Mouse (Mus musculus): ENCODE measurements at regions not wholly inside any gene's neighbourhood (a gene's known extent, or its start where the extent isn't known, plus 50 kb on each side); places are given as distances from the start of the nearest gene placed in this dataset.

DNA sequence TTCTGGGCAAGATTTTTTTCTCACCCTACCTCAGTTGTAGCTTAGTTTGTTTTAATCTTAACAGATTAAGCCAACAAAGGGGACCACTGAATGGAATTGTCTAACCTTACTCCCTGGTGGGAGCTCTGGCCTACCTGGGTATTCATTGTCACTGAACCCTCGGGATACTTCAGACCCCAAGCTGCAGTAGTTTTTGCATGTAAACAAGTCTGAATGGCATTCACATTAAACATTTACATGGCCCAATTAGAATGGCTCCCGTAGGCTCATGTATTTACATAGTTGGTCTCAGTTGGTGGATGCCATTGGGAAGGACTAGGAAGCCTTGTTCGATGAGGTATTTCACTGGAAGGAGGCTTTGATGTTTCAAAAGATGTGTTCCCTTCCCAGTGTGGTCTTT lies 1208.9 kb upstream of the A1bg start:
- DNase-seq (ENCODE audit: low read depth, low spot score) = no peak

DNA sequence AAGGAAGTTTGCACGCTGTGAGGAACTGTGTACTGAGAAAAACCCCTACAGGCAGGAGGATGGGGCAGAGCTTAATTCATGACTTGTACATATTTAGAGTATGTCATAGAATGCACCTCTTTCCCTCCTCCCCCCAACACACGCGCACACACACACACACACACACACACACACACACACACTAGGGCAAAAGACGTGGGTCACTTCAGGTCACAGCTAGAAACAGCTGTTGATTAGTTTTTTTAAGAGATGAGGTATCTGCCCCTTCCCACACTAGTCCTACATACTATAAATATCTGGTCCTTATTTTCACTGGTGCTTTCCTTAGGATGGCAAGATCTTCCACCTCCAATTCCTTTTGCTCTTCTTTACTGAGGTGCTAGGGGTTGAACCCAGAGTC lies 1207.7 kb upstream of the A1bg start:
- no peak for DNase-seq (ENCODE audit: low read depth, low spot score)

DNA sequence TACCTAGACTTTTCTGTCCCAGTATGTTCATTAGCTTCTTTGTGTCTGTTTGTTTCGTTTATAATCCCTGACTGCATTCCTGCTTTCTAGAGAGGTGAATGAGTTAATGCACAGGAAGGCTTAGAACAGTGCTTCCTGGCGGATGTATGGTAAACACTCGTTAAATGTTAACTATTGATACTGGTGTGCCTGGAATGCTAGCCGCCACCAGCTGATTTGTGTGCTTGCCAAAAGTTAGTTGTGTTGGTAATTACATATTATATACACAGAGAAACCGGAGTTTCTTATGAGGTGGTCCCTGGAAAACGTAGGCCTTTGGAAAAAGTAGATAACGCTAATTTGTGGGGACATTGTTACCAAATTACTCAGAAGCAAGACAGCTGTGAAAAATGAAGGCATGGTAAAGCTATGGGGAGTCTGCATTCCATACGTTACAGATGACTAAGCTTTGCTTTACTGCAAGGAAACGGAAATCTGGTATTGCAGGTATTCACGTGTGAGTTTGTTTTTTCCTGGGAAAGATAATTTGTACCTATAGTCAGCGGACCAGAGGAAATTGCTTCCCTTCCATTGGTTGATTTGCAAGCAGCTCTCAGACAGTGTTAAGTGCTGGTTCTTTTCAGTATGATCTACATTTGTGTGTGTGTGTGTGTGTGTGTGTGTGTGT lies 1205.9 kb upstream of the A1bg start:
- no peak for DNase-seq (ENCODE audit: low read depth, low spot score)

DNA sequence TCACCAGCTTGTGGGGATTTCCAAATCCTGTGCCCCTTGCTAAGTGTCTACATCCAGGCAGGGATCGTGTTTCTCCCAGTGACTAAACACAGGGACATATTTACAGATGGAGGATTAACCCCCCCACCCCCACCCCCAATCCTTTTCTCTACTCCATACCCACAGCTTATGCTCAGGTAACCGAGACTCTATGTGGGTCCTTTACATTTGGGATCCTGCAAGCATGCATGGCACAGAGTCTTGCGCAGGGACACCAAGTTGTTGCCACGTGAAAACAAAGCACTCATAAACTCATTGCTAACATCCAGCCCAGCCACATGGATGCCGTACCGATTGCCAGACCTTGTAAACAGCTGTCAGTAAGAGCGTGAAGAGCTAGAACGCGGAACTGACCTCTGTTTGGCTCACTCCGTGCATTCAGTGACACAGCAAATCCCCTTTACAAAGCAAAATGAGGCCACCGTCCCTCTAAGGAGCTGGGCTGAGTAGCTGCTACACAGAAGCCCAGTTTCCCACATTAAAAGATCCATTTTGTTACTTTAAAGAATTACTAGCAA lies 1204.9 kb upstream of the A1bg start:
- DNase-seq (ENCODE audit: low read depth, low spot score) = peak; percentile 45

DNA sequence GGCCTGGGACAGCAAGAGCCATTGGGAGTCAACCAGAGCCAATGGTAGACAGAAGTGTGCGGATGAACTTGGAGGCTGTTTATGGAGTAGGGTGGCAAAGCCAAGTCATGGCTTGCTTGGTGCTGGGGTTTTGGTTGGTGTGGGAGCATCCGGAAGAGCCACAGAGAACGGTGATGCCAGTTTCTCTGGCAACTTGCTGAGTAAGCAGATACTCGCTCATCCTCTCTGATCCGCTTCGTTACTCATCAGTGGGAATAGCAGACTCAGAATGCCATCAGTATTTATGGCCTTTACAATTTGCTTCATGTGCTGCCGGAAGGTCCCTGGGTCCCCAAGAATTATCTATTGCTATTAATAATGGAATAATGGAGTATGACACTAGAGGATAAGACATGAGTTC lies 1202.9 kb upstream of the A1bg start:
- no peak for DNase-seq (ENCODE audit: low read depth, low spot score)

DNA sequence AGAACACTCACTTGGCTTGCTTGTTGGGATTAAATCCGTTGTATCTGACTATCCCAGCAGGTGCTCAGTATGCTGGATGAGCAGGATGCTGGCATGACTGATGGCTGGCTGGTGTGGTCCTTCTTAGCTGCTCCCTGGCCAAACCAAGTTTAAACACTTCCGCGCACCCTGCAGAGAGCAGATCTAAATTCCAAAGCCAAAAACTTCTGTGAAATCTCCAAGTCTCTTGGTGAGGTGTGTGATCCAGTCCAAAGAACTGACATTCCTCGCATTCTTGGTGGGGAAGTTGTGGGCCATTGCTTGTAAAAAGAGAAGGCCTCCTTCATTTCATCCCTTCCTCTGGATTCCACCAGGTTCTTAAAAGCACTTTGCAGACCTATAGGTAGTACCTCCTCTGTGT lies 1200.9 kb upstream of the A1bg start:
- no peak for DNase-seq (ENCODE audit: low read depth, low spot score)

DNA sequence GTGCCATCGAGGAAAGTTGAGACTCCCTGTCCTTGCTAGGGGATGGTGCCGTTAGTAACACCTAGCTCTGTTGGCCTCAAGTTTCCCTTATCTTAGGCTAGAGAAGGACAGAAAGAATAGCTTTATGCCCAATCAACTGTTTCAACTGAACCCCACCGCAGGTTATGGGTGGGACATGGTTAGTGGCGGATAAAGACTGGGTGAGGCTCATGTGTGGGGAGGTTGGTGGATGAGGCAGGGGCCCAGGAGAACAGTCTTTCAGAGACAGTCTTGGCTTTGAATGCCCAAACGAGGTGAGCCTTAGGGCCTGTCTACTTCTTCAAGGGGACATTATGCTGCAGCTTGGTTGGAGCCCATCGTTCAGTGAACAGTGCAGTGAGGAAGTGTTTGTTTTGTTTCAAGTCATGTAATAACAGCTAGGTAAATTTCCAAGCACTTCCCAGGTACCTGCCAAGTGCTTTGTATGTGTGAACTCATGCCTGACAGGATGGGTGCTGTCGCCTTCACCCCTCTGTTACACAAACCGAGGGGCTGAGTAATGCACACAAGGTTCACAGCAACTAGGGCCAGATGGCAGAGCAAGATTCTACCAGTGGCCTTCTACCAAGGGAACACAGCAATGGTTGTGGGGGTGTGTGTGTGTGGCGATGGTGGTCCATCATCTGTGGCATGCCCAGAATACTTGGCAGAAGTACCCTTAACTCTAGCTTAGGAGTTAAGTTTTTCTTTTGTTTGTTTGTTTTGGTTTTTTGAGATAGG lies 1199.6 kb upstream of the A1bg start:
- no peak for DNase-seq (ENCODE audit: low read depth, low spot score)

DNA sequence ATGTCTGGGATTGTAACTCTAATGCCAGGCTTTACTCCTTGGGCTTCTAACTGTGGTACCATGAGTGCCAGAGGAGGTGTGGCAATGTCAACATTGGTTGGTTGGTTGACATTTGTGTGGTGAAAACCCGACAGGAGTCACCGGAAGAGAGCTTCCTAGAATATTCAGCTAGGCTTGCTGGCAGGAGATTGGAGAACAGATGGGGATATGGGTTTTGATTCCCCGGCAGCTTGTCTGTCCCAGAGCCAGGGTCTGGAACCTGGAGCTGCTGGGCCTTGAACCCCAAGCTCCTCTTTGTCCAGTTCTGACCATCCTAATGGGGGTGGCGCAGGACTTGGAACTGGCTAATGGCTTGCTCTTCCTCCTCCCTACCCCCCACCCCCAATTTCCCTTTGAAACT lies 1198.9 kb upstream of the A1bg start:
- peak; percentile 31 for DNase-seq (ENCODE audit: low read depth, low spot score)

DNA sequence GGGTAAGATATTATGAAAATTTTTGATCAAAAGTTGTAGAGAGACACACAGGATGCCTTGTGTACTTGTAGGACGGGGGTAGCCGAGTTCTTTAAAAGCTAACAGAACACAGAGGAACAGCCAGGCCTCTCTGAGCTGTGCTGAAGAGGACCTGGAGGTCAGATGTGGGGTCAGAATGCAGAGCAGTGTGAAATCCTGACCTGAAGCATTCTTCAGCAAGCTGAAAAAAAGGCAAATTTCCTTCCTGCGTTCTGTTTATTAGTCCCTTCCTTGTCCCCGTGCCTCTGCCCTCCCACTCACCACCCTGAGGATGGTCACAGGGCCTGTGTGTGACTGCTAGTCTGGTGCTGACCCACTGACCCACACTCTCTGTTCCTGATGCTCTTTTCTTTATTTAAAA lies 1197.9 kb upstream of the A1bg start:
- no peak for DNase-seq (ENCODE audit: low read depth, low spot score)

DNA sequence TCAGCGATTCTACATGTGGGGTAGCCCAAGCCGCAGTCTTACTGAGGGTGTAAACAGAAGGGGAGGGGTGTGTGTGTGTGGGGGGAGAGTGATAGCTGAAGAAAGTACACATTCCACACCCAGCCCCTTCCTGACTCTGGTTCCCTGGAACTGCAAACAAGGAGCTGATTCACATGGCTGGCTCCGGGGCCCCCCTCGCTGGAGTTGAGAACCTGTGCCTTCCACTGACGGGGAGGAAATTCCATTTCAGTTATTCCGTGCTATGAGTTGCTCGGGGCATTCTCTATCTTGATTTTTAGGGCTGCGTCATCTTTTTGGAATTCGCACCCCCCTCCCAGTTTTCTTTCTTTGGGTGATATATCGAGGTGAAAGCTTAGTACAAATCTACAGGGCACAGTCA lies 1196.2 kb upstream of the A1bg start:
- DNase-seq (ENCODE audit: low read depth, low spot score) = no peak

DNA sequence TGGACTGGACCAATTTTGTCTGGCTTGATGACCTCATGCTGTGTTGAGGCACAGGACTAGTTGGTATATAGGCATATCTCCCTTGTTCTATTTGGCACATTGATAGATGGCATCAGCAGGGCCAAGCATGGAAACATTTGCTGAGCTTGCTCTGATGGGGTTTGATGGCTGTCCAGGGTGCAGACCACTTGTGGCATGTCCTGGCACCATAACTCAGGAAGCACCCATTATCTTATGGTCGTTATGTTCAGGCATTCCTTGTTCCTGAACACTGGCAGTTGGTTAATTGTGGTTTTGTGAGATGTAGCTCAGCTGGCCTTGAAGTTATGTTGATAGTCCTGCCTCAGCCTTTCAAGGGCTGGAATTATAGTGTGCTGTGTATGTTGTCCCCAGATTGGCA lies 1193.4 kb upstream of the A1bg start:
- no peak for DNase-seq (ENCODE audit: low read depth, low spot score)

DNA sequence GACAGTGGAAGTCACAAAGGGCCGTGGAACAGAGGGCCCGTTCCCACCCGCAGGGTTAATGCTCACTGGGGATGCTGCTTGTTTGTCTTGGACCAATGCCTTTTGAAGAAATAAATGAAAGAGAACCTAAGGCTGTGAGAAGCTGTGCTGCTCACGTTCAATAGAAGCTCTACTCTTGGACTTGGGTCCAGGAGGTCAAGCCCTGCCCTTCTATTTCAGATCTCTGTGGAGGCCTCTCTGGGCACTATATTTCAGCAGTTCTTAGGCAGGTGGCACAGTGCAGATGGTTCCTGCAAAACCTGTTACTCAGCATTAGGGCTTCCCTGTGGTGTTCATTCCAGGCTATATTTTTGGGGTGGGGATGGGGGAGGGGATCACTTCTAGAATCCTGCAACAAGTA lies 1192.0 kb upstream of the A1bg start:
- DNase-seq (ENCODE audit: low read depth, low spot score) = no peak

DNA sequence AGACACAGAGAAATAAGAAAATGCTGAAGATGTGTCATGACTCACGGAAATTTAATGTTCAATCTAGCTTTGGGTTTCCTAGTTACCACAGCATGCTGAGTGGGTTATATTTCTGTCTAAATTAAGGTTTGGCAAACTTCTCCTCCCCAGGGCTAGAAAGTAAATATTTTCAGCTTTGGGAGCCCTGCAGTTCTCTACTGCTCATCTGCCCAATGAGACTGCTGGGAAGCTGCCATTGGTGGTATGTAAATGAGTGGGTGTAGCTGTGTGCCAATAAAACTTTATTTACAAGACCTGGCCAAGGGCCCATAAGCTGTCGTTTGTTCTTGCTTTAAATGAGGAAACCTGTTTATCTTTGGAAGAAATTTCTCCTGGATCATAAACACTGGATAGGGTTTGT lies 1189.3 kb upstream of the A1bg start:
- peak; percentile 77 for DNase-seq (ENCODE audit: low read depth, low spot score)

DNA sequence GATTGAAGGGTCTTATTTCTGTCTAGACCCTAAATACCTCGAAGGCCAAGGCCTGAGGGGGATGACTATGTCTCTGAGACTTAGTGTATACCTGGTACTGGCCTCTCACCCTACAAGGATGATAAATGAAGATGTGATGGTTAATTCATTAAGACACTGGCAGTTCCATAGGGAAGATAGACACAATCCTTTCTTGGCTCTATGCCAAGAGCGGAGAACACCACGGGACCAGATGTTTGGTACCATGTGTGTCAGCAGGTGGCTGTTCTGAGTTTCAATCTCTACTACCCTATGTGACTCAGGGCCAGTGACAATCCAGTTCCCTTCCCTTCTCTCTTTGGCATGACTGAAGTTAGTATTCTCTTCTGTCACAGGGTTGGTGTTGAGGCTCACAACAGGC lies 1185.2 kb upstream of the A1bg start:
- DNase-seq (ENCODE audit: low read depth, low spot score) = no peak

DNA sequence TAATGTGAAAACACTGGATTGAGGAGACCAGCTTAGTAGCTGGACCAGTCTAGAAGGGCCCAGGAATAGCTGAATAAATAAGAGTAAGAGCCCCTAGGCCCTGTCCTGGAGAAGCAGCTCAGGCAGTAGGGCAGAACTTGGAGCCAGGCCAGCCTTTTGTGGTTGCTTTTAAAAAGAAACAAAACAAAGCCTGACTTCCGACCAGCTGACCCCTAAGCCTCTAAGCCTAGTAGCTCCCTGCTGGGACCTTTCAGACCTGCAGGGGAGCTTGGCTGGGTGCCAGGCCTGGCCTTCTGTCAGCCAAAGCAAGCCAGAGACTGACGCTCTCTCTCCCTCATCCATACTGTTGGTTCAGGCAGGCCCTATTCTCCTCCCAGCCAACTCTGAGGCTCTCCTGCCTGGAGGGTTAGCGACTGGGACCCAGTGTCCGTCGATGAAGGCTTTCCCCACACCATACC lies 1183.7 kb upstream of the A1bg start:
- DNase-seq (ENCODE audit: low read depth, low spot score) = peak; percentile 82

DNA sequence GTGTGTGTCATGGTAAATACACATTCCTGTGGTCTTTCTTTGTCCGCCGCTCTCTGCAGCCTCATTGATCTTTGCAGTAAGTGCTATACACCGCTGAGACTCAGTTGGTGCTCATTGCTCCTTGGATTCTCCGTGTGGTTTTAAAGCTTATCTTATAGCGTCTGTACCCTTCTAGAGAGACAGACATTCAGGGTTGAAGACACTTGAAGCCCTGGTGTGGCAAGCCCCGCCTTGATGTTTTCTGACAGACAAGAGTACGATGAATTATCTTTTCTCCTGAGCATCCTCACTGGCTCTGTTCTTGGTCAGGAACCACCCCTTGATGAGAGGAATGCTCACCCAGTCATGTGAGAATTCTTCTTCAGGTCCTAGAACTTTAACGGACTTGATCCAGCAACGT lies 1182.7 kb upstream of the A1bg start:
- no peak for DNase-seq (ENCODE audit: low read depth, low spot score)

DNA sequence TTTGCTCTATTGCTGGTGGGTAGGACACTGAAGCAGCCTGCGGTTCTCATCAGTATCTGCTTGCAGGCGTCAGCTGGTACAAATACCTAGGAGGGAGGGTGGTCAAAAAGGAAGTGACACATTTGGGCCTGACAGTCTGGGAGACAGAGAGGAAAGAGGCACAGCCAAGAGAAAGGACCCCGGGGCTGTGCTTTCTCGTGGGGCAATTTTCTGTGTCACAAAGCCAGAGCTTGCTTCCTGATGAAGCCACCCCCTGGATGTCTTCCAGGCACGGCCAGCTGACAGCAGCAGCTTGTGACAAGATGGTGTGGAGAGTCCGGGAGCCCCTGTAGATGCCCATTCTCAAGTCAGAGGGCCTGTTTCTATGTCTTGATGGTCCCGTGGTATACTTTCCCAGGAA lies 1181.8 kb upstream of the A1bg start:
- peak; percentile 66 for DNase-seq (ENCODE audit: low read depth, low spot score)

DNA sequence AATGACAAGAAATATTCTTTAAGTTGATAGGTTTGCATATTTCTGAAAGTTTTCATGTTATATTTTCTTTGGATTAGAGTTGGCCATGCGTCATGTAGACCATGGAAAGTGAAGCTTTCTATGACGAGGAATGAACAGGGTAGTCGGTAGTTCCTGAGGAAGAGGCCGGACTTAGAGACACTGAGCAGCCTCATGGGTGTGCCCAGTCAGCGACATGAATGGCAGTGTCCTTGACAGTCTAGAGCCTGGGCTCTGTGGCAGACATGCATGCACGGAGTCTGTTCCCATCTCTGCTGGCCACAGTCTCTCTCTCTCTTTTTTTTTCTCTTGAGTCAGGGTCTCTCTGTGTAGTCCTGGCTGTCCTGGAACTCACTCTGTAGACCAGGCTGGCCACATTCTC lies 1176.9 kb upstream of the A1bg start:
- no peak for DNase-seq (ENCODE audit: low read depth, low spot score)

DNA sequence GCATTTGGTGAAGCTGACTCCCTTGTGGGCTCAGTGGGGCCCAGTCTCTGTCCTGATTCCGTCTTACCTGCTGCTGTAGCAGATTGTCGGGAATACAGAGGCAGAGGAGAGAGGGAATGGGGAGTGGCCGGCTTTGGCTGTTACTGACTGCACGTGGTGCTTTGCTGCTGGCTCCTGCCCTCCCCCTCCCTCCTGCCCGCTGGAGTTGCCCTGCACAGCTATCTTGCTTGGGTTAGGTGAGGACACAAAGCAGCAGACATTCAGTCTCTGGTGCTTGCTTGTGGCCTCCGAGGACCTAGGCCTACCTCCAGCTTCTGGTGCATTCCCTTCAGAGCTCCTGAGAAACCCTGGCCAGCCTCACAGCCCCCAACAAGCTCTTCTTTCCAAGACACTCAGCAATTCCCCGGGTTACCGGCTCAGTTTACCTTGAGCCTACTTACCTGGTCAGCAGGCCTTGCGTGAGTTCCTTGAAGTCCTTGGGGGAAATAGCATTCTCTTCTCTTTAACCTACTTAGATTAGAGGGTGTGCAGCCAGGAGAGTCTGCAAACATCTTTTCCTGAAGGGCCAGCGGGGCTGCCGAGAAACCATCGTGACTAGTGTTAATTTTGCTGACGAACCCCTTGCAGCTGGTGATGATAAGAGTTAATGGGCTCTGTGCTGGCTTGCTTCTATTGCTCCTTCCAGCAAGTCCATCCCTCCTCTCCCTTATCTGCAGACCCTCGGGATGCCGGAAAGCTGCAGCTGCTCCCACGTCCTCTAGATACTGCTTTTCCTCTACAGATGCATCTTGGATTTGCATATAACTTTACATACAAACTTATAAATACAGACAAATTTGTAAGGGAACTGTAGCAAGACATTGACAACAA lies 1176.2 kb upstream of the A1bg start:
- peak; percentile 39 for DNase-seq (ENCODE audit: low read depth, low spot score)

DNA sequence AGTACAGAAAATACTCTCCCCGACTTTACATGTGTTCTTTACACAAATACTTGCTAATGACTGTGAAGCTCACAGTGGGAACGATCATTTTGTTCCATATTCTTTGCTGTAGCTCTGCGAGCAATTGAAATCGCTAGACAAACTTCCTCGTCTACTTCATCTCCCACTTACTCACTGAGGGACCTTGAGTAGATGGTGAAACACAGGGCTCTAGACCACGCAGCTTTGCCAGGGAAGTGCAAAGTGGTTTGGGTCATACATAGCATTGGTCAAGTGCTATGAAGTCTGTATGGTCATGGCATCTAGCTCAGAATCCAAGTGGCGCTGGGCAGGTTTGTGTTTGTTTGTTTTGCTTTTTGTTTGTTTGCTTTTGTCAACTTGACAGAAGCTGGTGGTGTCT lies 1174.0 kb upstream of the A1bg start:
- no peak for DNase-seq (ENCODE audit: low read depth, low spot score)

DNA sequence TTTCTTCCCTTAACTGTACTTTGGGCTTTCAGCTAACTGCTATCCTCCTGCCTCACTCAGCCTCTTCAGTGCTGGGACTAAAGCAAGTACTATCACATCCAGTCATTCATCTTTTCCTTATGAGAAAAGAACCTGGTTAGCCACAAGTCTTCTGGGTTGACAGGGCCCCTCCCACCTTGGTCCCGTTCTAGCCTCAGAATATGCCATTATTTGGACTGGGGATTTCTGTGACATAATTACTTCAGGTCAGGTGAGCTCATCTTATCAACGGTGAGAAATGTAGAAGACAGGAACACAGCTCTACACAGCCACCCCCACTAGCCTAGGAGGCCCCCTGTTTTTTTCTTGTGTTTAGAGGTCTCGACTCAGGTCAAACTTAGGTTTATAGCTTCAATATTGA lies 1172.4 kb upstream of the A1bg start:
- DNase-seq (ENCODE audit: low read depth, low spot score) = no peak

DNA sequence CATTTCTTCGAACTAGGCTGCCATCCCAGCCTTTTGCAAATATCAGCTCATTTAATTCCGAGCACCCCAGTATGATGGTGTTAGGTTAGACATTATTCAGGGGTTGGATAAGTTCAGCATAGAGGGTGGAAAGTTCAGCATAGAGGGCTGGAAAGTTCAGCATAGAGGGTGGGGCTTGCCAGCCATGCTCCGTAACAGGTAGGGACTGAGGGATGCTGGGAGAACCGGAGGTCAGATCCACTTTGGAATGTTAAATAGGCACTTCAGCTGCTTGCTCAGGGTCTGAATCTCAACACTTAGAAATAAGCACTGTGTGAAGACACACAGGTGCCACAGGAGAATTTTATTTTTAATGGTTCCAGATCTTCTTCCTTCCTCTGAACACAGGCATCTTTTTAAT lies 1170.9 kb upstream of the A1bg start:
- no peak for DNase-seq (ENCODE audit: low read depth, low spot score)

All from brain, adult 2 months (tissue).